Mouse (Mus musculus): ENCODE results near the gene Nr1i3.

Nr1i3 gene

DNA sequence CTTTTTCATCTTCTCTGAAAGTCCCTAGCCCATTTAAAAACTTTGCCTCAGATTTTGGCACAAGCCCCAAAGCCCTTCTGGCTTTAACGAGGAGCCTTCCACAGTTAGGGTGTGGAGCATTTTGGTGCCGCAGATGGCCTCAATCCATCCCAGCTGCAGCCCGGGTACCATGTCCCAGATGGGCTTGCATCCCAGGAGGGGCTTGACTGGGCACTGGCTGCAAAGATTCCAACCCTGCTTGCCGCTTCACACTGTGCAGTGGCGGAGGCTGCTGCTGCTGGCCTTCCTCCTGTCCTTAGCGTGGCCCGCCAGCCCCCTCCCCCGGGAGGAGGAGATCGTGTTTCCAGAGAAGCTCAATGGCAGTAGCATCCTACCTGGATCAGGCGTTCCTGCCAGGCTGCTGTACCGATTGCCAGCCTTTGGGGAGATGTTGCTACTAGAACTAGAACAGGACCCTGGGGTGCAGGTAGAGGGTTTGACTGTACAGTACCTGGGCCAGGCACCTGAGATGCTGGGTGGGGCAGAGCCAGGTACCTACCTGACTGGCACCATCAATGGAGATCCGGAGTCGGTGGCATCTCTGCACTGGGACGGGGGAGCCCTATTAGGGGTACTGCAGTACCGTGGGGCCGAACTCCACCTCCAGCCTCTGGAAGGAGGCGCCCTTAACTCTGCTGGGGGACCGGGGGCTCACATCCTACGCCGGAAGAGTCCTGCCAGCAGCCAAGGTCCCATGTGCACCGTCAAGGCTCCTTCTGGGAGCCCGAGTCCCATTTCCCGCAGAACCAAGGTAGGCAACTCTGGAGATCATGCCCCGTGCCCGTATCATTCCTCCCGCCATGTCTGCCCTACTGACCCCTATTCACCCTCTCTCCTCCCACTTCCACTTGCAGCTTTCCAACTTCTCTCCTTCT is 37.2 kb downstream of the Nr1i3 start, which contains the start of gene Ndufs2:
Gene Ndufs2 (minus strand): TSS at position 709 of the 914 bp plus-strand sequence.
- in situ Hi-C loops (cut with MboI) = no loop called here

DNA sequence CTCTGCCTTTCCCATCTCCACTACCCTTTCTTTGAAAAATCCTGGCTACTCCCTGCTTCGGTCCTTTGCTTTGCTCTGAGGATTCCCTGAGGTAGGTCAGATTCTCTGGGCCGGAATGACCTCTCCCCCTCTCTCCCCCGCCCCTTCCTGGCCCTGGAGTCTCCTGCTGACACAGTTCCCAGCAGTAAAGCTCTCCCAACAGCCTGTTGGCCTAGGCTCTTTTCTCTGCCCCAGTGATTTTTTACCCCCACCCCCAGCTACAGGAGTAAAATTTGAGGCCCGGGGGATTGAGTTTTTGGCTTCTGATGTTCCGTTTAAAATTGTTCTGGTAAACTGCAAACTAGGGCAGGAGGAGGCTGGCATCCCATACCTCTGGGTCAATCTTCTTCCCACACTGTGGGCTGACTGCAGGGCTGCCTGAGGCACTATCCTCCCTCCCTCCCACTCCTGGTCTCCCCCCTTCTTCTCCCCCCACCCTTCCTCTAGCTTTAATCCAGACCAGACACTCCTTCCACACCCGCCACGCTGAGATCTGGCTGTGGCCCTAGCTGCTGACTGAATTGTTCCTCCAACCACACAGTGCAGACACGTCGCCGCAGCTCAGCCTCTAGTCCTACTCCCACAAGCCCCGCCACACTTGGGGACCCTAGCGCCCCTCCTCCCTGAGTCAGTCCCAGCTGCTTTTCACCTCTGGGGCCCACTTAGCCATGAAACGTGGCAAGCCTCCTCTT is 38.0 kb downstream of the Nr1i3 start:
- in situ Hi-C loops (cut with MboI) = no loop called here

GRCm38 (mm10) chr1:171252415-171252814 is 38.6 kb downstream of the Nr1i3 start:
- in situ Hi-C loops (cut with MboI) = no loop called here

DNA sequence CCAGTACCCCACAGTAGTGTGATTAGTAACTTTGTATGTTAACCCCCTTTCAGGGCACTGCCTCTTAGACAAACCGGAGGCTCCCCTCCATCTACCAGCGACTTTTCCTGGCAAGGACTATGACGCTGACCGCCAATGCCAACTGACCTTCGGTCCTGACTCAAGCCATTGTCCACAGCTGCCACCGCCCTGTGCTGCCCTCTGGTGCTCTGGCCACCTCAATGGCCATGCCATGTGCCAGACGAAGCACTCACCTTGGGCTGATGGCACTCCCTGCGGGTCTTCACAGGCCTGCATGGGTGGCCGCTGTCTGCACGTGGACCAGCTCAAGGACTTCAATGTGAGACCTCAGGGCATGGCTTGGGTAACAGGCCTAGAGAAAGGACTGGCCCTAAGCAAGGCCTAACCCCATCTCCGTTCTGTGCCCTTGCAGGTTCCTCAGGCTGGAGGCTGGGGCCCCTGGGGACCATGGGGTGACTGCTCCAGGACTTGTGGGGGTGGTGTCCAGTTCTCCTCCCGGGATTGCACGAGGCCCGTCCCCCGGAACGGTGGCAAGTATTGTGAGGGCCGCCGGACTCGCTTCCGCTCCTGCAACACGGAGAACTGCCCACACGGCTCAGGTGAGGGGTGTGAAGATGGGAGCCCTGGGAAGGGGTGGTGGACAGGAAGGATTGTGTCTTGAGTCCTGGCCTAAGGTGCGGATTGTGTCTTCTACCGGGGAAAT is 42.5 kb downstream of the Nr1i3 start:
- in situ Hi-C loops (cut with MboI) = no loop called here

DNA sequence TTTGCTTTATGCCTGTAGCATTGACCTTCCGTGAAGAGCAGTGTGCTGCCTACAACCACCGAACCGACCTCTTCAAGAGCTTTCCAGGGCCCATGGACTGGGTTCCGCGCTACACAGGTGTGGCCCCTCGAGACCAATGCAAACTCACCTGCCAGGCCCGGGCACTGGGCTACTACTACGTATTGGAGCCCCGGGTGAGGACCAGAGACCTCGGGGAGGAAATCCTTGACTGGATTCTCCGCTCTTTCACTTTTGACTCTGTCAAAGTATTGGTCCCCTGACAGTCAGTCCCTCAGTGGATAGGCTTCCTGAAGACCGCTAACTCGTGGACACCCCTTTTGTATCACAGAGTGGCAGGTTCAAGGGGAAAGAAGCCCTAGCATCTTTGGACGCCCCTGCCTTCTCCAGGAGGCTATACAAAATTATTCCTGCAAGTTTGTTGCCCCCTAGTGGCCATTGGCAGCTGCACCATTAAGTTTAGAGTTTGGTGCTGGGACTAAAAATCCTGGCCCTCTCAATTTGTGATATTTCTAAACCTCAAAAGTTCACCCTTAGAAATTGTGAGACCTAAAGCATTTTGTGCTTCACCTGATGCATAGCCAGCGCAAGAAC is 43.3 kb downstream of the Nr1i3 start:
- in situ Hi-C loops (cut with MboI) = no loop called here

DNA sequence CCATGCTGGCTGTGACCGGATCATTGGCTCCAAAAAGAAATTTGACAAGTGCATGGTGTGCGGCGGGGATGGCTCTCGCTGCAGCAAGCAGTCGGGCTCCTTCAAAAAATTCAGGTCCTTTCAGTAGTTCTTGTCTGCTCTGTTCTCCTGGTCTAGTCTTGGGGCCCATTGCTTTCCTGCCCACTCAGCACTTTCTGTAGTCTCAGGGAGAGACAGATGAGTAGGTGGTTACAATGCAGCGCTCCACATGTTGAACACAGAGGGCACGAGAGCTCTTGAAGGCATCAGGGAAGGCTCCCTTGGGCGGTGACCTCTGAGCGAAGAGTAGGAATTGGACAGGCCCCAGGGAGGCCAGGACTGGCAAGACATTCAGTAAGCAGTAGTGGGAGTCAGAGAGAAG is 44.0 kb downstream of the Nr1i3 start:
- in situ Hi-C loops (cut with MboI) = no loop called here

GRCm38 (mm10) chr1:171258921-171259320 is 45.2 kb downstream of the Nr1i3 start:
- in situ Hi-C loops (cut with MboI) = no loop called here

DNA sequence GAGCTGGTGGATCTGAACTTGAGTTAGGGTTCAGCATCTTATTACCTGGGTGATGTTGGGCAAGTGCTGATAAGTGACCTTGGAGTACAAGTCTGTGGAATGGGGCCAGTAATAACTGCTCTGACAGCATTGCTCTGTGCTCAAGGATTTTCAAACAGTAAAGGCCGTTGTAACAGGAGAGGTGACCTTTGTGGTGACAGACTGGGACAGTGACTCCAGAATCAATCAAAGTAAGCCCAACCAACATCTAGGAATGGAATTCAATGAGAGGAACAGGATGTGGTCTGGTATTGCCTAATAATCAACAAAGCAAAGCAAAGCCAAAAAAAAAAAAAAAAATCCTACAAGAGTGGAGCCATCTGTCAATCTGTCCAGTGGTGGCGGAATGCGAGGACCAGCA is 46.5 kb downstream of the Nr1i3 start:
- in situ Hi-C loops (cut with MboI) = no loop called here

- in situ Hi-C loops (cut with MboI) = no loop called here
Measured at GRCm38 (mm10) chr1:171262594-171263130, 48.9 kb downstream of the Nr1i3 start.

- in situ Hi-C loops (cut with MboI) = no loop called here
Measured at GRCm38 (mm10) chr1:171263185-171263611, 49.4 kb downstream of the Nr1i3 start.

DNA sequence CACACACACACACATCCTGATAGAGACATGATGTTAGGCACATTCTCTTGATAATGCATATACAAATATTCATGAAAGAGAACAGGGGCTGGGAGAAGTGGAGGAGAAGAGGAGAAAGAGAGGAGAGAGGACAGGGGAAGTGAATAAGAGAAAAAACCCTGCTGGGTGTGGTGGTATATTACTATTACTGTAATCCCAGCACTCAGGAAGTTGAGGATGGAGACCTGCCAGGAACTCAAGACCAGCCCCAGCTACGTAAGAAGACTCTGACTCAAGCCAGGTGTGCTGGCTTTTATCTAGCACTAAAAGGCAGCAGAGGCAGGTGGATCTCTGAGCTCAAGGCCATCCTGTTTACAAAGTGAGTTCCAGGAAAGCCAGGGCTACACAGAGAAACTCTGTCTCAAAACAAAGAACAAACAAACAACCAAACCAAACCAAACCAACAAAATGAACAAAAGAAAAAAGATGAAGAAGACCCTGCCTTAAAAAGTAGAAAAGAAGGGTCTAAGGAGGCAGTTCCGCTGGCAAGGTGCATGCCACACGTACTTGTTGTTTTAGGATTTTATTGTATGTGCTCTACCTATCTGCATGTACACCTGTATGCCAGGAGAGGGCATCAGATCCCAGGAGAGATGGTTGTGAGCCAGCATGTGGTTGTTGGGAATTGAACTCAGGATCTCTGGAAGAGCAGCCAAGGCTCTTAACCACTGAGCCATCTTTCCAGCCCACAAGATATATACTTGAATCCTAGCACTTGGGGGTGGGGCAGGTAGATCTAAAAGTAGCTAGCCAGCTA is 50.1 kb downstream of the Nr1i3 start:
- in situ Hi-C loops (cut with MboI) = no loop called here

- in situ Hi-C loops (cut with MboI) = no loop called here
Measured at GRCm38 (mm10) chr1:171265971-171266744, 52.4 kb downstream of the Nr1i3 start.

DNA sequence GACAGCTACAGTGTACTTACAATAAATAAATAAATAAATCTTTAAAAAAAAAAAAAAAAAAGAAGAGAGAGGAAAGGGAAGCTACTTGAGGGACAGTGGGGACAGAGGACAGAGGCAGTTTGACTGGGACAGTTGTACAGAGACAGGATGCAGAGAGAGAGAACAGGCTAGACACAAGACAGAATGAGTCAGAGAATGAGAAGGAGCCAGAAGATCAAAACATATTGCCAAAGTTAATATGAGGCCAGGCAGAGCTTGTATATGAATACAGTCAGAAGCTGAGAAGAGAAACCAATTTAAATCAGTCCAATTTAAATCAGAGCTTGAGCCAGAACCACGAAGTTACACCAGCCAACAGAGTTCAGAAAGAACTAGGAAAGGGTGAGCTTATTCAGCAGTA is 54.6 kb downstream of the Nr1i3 start:
- in situ Hi-C loops (cut with MboI) = no loop called here

DNA sequence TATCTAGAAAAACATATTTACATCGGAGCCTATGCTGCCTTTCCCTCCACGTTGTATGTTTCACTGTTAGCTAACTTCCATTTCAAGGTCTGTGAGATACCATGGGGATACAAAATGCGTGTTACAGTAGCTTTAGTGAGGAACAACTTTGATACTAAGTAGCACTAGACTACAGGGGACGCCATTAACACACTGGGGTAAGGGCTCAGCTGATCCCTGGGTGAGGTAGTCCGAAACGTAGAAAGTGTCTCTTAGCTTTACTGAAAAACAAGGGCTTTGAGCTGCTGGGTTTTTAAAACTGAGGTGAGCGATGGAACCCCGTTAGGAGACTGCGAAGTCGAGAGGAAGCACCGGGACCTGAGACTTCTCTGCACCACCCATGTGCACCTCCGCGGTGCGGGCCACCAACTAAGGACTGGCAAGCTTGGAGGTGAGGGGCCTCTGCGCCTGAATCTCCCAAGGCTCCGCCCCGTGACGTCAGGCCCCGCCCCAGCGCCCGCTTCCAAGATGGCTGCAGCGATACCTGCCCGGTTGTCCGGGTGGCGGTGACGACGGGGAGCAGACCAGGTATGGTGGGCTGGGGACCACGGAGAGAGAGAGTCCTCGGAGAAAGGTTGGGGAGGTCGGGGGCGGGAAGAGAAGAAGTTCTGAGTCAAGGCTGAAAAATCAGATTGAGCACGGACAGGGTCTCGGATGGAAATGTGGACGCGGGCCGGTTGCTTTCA is 56.2 kb downstream of the Nr1i3 start, which contains the start of gene B4galt3:
Gene B4galt3 (plus strand): TSS at position 481 of the 725 bp plus-strand sequence.
- in situ Hi-C loops (cut with MboI) = no loop called here
